Mouse (Mus musculus) midbrain, embryonic 10.5 days (tissue): ENCODE measurements around the gene Fhl2. TPM values are rescaled to one million over a fixed set of nuclear protein-coding genes. Genes with fewer than 3 reads are reported as not detected.
"Not testable (repeated sequence)": the region's sequence is repeated elsewhere in the genome, so short reads cannot be mapped to it uniquely, and the experiment has no call there.

Experiments used
- DNase-seq: peaks from one replicate; pipeline ENCODE4 v3.0.0-alpha.2; 2017; ENCODE audit warnings: low spot score
- H3K27ac ChIP-seq: fragments of 300-500 bp; sonication (generic); replicated peaks from 2 replicates; pipeline ENCODE4 v1.5.1; 2016; ENCODE audit warnings: mild to moderate bottlenecking
- H3K27me3 ChIP-seq: fragments of 300-500 bp; sonication (generic); 2 replicates; pipeline ENCODE4 v1.6.1; 2016; ENCODE audit warnings: low read depth, mild to moderate bottlenecking; ENCODE audit not compliant: poor library complexity, severe bottlenecking
- H3K36me3 ChIP-seq: fragments of 300-500 bp; sonication (generic); 2 replicates; pipeline ENCODE4 v1.6.1; 2016; ENCODE audit warnings: mild to moderate bottlenecking, moderate library complexity
- H3K4me1 ChIP-seq: fragments of 300-500 bp; sonication (generic); 2 replicates; pipeline ENCODE4 v1.6.1; 2016
- H3K4me3 ChIP-seq: fragments of 300-500 bp; sonication (generic); 2 replicates; pipeline ENCODE4 v1.5.1; 2016; ENCODE audit warnings: mild to moderate bottlenecking, moderate library complexity
- H3K9me3 ChIP-seq: fragments of 300-500 bp; sonication (generic); replicated peaks from 2 replicates; pipeline ENCODE4 v1.6.1; 2016; ENCODE audit warnings: mild to moderate bottlenecking
- WGBS: fragments of 180-500 bp; shearing (Covaris S2); methylation state at CpG from one replicate; pipeline ENCODE4 v1.1.7; 2016; 5-methylcytosine and 5-hydroxymethylcytosine counted together
- polyA plus RNA-seq: library from polyadenylated mRNA; unstranded; fragments of >200 nt; fragmentation: Nextera tagmentation; extraction: Ambion mirVana; gene quantifications from 2 replicates; pipeline ENCODE4 v1.2.1, GENCODE M21; 2016

Gene Fhl2
- polyA plus RNA-seq, 1 experiment from 2014 or later, result 6.8 TPM

GRCm38 (mm10) chr1:43211274-43211673, 14.5 kb upstream of the Fhl2 start:
- H3K36me3 ChIP-seq, result no peaks in the 10 kb centered on the region
- no peak overlapping the region for H3K27ac ChIP-seq
- DNase-seq, result no peak
- no peaks in the 10 kb centered on the region for H3K27me3 ChIP-seq
- H3K9me3 ChIP-seq, result no peaks in the 10 kb centered on the region
- H3K4me3 ChIP-seq, result no peak overlapping the region
- WGBS, result 83% methylated on average over 1 of the region's 1 CpGs
- H3K4me1 ChIP-seq, result no peaks in the 10 kb centered on the region

GRCm38 (mm10) chr1:43210285-43210684, 13.5 kb upstream of the Fhl2 start:
- no peaks in the 10 kb centered on the region for H3K27me3 ChIP-seq
- no peak for DNase-seq
- no peaks in the 10 kb centered on the region for H3K9me3 ChIP-seq
- no peaks in the 10 kb centered on the region for H3K4me1 ChIP-seq
- H3K27ac ChIP-seq, result no peak overlapping the region
- WGBS, result 84% methylated on average over 9 of the region's 9 CpGs
- H3K36me3 ChIP-seq, result no peaks in the 10 kb centered on the region
- H3K4me3 ChIP-seq, result no peak overlapping the region

- H3K27ac ChIP-seq, result no peak overlapping the region
- H3K9me3 ChIP-seq, result no peaks in the 10 kb centered on the region
- no peak overlapping the region for H3K4me3 ChIP-seq
- no peak for DNase-seq
- H3K27me3 ChIP-seq, result no peaks in the 10 kb centered on the region
- H3K36me3 ChIP-seq, result no peaks in the 10 kb centered on the region
- H3K4me1 ChIP-seq, result no peaks in the 10 kb centered on the region
- WGBS, result 84% methylated on average over 1 of the region's 1 CpGs
Observed at GRCm38 (mm10) chr1:43207147-43207546, 10.4 kb upstream of the Fhl2 start.

- DNase-seq, result no peak
- 50% methylated on average over 5 of the region's 5 CpGs for WGBS
- no peak overlapping the region for H3K4me3 ChIP-seq
- H3K9me3 ChIP-seq, result no peaks in the 10 kb centered on the region
- no peak overlapping the region for H3K27ac ChIP-seq
- no peaks in the 10 kb centered on the region for H3K36me3 ChIP-seq
- H3K27me3 ChIP-seq, result no peaks in the 10 kb centered on the region
- H3K4me1 ChIP-seq, result no peaks in the 10 kb centered on the region
Observed at GRCm38 (mm10) chr1:43203282-43203681, 6.5 kb upstream of the Fhl2 start.

GRCm38 (mm10) chr1:43202226-43202625, 5.4 kb upstream of the Fhl2 start:
- Histone ChIP-seq H3K36me3 (no peaks in the 10 kb centered on the region), H3K9me3 (no peaks in the 10 kb centered on the region), H3K27ac (no peak overlapping the region), H3K27me3 (no peaks in the 10 kb centered on the region), H3K4me1 (no peaks in the 10 kb centered on the region), H3K4me3 (no peak overlapping the region)
- DNase-seq, result no peak

GRCm38 (mm10) chr1:43201796-43202195, 5.0 kb upstream of the Fhl2 start:
- no peak for DNase-seq
- Histone ChIP-seq H3K27me3 (no peaks in the 10 kb centered on the region), H3K4me3 (no peak overlapping the region), H3K9me3 (no peaks in the 10 kb centered on the region), H3K4me1 (no peaks in the 10 kb centered on the region), H3K27ac (no peak overlapping the region), H3K36me3 (no peaks in the 10 kb centered on the region)
- WGBS, result 66% methylated on average over 2 of the region's 2 CpGs

- Histone ChIP-seq H3K27ac (no peak overlapping the region), H3K4me1 (no peaks in the 10 kb centered on the region), H3K4me3 (no peak overlapping the region), H3K27me3 (no peaks in the 10 kb centered on the region), H3K9me3 (no peaks in the 10 kb centered on the region), H3K36me3 (no peaks in the 10 kb centered on the region)
- no peak for DNase-seq
- WGBS, result 78% methylated on average over 3 of the region's 3 CpGs
Observed at GRCm38 (mm10) chr1:43199867-43200240, 3.1 kb upstream of the Fhl2 start.

GRCm38 (mm10) chr1:43199210-43199866, 2.6 kb upstream of the Fhl2 start:
- no peaks in the 10 kb centered on the region for H3K9me3 ChIP-seq
- no peak overlapping the region for H3K4me3 ChIP-seq
- no peak overlapping the region for H3K27ac ChIP-seq
- no peaks in the 10 kb centered on the region for H3K36me3 ChIP-seq
- H3K27me3 ChIP-seq, result no peaks in the 10 kb centered on the region
- no peaks in the 10 kb centered on the region for H3K4me1 ChIP-seq
- no peak for DNase-seq
- 84% methylated on average over 3 of the region's 3 CpGs for WGBS

GRCm38 (mm10) chr1:43196059-43196458, 725 bp downstream of the Fhl2 start:
- no peaks in the 10 kb centered on the region for H3K4me1 ChIP-seq
- H3K36me3 ChIP-seq, result no peaks in the 10 kb centered on the region
- H3K27ac ChIP-seq, result no peak overlapping the region
- H3K4me3 ChIP-seq, result no peak overlapping the region
- no peak for DNase-seq
- WGBS, result 81% methylated on average over 1 of the region's 1 CpGs
- H3K9me3 ChIP-seq, result no peaks in the 10 kb centered on the region
- H3K27me3 ChIP-seq, result no peaks in the 10 kb centered on the region

- no peaks in the 10 kb centered on the region for H3K27me3 ChIP-seq
- no peak overlapping the region for H3K27ac ChIP-seq
- H3K4me1 ChIP-seq, result no peaks in the 10 kb centered on the region
- 89% methylated on average over 6 of the region's 6 CpGs for whole genome bisulfite sequencing
- DNase-seq, result no peak
- no peak overlapping the region for H3K4me3 ChIP-seq
- no peaks in the 10 kb centered on the region for H3K9me3 ChIP-seq
- H3K36me3 ChIP-seq, result no peaks in the 10 kb centered on the region
Observed at GRCm38 (mm10) chr1:43193423-43193822, 3.4 kb downstream of the Fhl2 start.

- no peak for DNase-seq
- Histone ChIP-seq H3K27me3 (no peaks in the 10 kb centered on the region), H3K9me3 (no peaks in the 10 kb centered on the region), H3K4me1 (no peaks in the 10 kb centered on the region; the same call in 1 of the 2 replicates), H3K36me3 (no peaks in the 10 kb centered on the region), H3K27ac (no peak overlapping the region), H3K4me3 (no peak overlapping the region)
- 92% methylated on average over 10 of the region's 10 CpGs for WGBS
Observed at GRCm38 (mm10) chr1:43192471-43192870, 4.3 kb downstream of the Fhl2 start.

GRCm38 (mm10) chr1:43191078-43191477, 5.7 kb downstream of the Fhl2 start:
- no peak for DNase-seq
- H3K27ac ChIP-seq, result no peak overlapping the region
- no peaks in the 10 kb centered on the region for H3K36me3 ChIP-seq
- H3K9me3 ChIP-seq, result no peaks in the 10 kb centered on the region
- H3K4me3 ChIP-seq, result no peak overlapping the region
- H3K27me3 ChIP-seq, result no peaks in the 10 kb centered on the region
- peaks cover 14% of the 10 kb centered on the region for H3K4me1 ChIP-seq
- WGBS, result 85% methylated on average over 8 of the region's 8 CpGs

GRCm38 (mm10) chr1:43188893-43189292, 7.9 kb downstream of the Fhl2 start:
- WGBS, result 92% methylated on average over 12 of the region's 16 CpGs
- H3K4me1 ChIP-seq, result peaks cover 17% of the 10 kb centered on the region
- not testable (repeated sequence) for H3K36me3 ChIP-seq, H3K4me3 ChIP-seq, H3K9me3 ChIP-seq, DNase-seq, H3K27ac ChIP-seq, H3K27me3 ChIP-seq

- no peaks in the 10 kb centered on the region for H3K9me3 ChIP-seq
- peaks cover 17% of the 10 kb centered on the region for H3K4me1 ChIP-seq
- H3K36me3 ChIP-seq, result no peaks in the 10 kb centered on the region
- H3K4me3 ChIP-seq, result no peak overlapping the region
- H3K27me3 ChIP-seq, result no peaks in the 10 kb centered on the region
- WGBS, result 7% methylated on average over 7 of the region's 7 CpGs
- DNase-seq, result peak; percentile 37
- H3K27ac ChIP-seq, result peak overlapping the region; percentile 57
Observed at GRCm38 (mm10) chr1:43186334-43186733, 10.4 kb downstream of the Fhl2 start.
